Mouse (Mus musculus) G1E (cell line): ENCODE results near the gene Letm1.

Experiments used
- CTCF ChIP-seq: IDR thresholded peaks from 2 replicates; pipeline ENCODE4 v1.5.1; 2012; ENCODE audit warnings: low read depth, low read length, inconsistent platforms, mixed read lengths
- GATA1 ChIP-seq: IDR thresholded peaks from 2 replicates; pipeline ENCODE4 v1.6.1; 2012; ENCODE audit warnings: borderline replicate concordance, low read length, inconsistent platforms, mixed read lengths
- TAL1 ChIP-seq: conservative IDR thresholded peaks from 2 replicates; pipeline ENCODE4 v1.6.1; 2012; ENCODE audit warnings: low read depth, low read length, inconsistent platforms, mixed read lengths

- TF ChIP-seq TAL1 (no peak), CTCF (no peak), GATA1 (no peak)
These were observed 77.5 kb downstream of the Letm1 start for GRCm38 (mm10) chr5:33704945-33705611.
